Mouse (Mus musculus) layer of hippocampus, adult 11-12 months (tissue): ENCODE measurements around the gene Dync1h1.
"Not testable (repeated sequence)": the region's sequence is repeated elsewhere in the genome, so short reads cannot be mapped to it uniquely, and the experiment has no call there.

Experiments used
- DNase-seq: peaks from one replicate; pipeline ENCODE4 v3.0.0; 2022; ENCODE audit warnings: low spot score

The Dync1h1 gene

GRCm38 (mm10) chr12:110606676-110607075, 5.4 kb downstream of the Dync1h1 start:
- DNase-seq, result no peak

GRCm38 (mm10) chr12:110608460-110609152, 7.4 kb downstream of the Dync1h1 start:
- DNase-seq, result peak; percentile 38

- DNase-seq, result no peak
Observed at GRCm38 (mm10) chr12:110609153-110609497, 7.9 kb downstream of the Dync1h1 start.

GRCm38 (mm10) chr12:110610713-110611112, 9.5 kb downstream of the Dync1h1 start:
- no peak for DNase-seq

GRCm38 (mm10) chr12:110630056-110630455, 28.8 kb downstream of the Dync1h1 start:
- no peak for DNase-seq

GRCm38 (mm10) chr12:110636293-110636692, 35.0 kb downstream of the Dync1h1 start:
- DNase-seq, result no peak

GRCm38 (mm10) chr12:110637507-110638114, 36.4 kb downstream of the Dync1h1 start:
- no peak for DNase-seq

- peak; percentile 28 for DNase-seq
Observed at GRCm38 (mm10) chr12:110650241-110650641, 49.0 kb downstream of the Dync1h1 start.

- no peak for DNase-seq
Observed at GRCm38 (mm10) chr12:110651464-110651863, 50.2 kb downstream of the Dync1h1 start.

GRCm38 (mm10) chr12:110661746-110662145, 60.5 kb downstream of the Dync1h1 start:
- no peak for DNase-seq

GRCm38 (mm10) chr12:110667466-110668077, 66.3 kb downstream of the Dync1h1 start:
- DNase-seq, result no peak

- no peak for DNase-seq
Observed at GRCm38 (mm10) chr12:110674243-110674642, 73.0 kb downstream of the Dync1h1 start.

GRCm38 (mm10) chr12:110681191-110681590, 79.9 kb downstream of the Dync1h1 start:
- no peak for DNase-seq

GRCm38 (mm10) chr12:110681878-110682277, 80.6 kb downstream of the Dync1h1 start:
- no peak for DNase-seq

- DNase-seq, result no peak
Observed at GRCm38 (mm10) chr12:110682561-110683299, 81.5 kb downstream of the Dync1h1 start, which contains the start of gene 1700001K19Rik. Gene 1700001K19Rik (minus strand): TSS chr12:110682619.

GRCm38 (mm10) chr12:110683580-110683979, 82.3 kb downstream of the Dync1h1 start:
- DNase-seq, result no peak

GRCm38 (mm10) chr12:110687894-110688734, 86.9 kb downstream of the Dync1h1 start:
- peak; percentile 32 for DNase-seq

GRCm38 (mm10) chr12:110688921-110689320, 87.7 kb downstream of the Dync1h1 start:
- not testable (repeated sequence) for DNase-seq

- no peak for DNase-seq
Observed at GRCm38 (mm10) chr12:110689919-110690643, 88.8 kb downstream of the Dync1h1 start.

- DNase-seq, result not testable (repeated sequence)
Observed at GRCm38 (mm10) chr12:110693378-110693777, 92.1 kb downstream of the Dync1h1 start.

- peak; percentile 56 for DNase-seq
Observed at GRCm38 (mm10) chr12:110695676-110696171, 94.5 kb downstream of the Dync1h1 start.
